9 mouse cellular contexts compared by ENCODE assay signal in genomic region chr8:126540298-126540697, GRCm38 (mm10). TPM values are rescaled to one million over a fixed set of nuclear protein-coding genes. Genes with fewer than 3 reads are reported as not detected.
DNase-seq lines count a peak whose midpoint lies in the region; ATAC-seq and TF ChIP-seq lines count a peak whose summit lies in the region.
"Had no signal": no experiment of that assay in that cellular context is flagged by ENCODE, and none has a peak within 500 bp of the region (broad histone marks: within the 10 kb centered on the region; RNA-seq: fewer than 3 reads in every experiment).

No protein-coding gene starts in this region.

- no peak for ATAC-seq in heart, embryonic 14.5 days (ENCODE audit: insufficient number of reproducible peaks, insufficient read depth, low FRiP score, low read depth)

- H3K27me3 ChIP-seq in heart, embryonic 14.5 days (ENCODE audit: control insufficient read depth, insufficient read depth, low read length), result no peaks in the 10 kb centered on the region
- H3K27me3 ChIP-seq in testis, adult 2 months (ENCODE audit: control insufficient read depth, insufficient read depth, low read length), result no peaks in the 10 kb centered on the region

- no peak overlapping the region for H3K4me3 ChIP-seq in heart, embryonic 14.5 days (ENCODE audit: control insufficient read depth in 1 of 2, insufficient read depth in 1 of 2, low read depth in 1 of 2, low read length in 2 of 2)
- H3K4me3 ChIP-seq in testis, adult 2 months (ENCODE audit: control insufficient read depth, low read depth, low read length), result no peak overlapping the region

- no peak for TF ChIP-seq POLR2A in testis, adult 2 months (IDR thresholded peaks at IDR 0.05; ENCODE audit: control insufficient read depth, low read depth, low read length)

- H3K9ac ChIP-seq in heart, embryonic 14.5 days (ENCODE audit: low read length), result no peak overlapping the region

- WGBS in heart, embryonic 14.5 days, result 78% methylated on average over 5 of the region's 5 CpGs

- H3K9me3 ChIP-seq in heart, embryonic 14.5 days (ENCODE audit: control insufficient read depth, low read length), result no peaks in the 10 kb centered on the region

- H3K4me2 ChIP-seq in heart, embryonic 14.5 days (ENCODE audit: low read length), result no peak overlapping the region

- peak; percentile 59 for DNase-seq in adrenal gland, adult 2 months
- no peak for DNase-seq in adrenal gland, adult 18-20 months (ENCODE audit: low spot score in 2 of 2)
- DNase-seq in heart, postnatal 4 days, result no peak
- DNase-seq in testis, postnatal 14 days (ENCODE audit: low spot score), result no peak
- DNase-seq in urinary bladder, postnatal 10 days (ENCODE audit: low spot score), result no peak
- DNase-seq in embryo, embryonic 10.5 days (ENCODE audit: low spot score), result no peak
- DNase-seq: thymus, postnatal 36 days had no signal

- H3K27ac ChIP-seq in heart, embryonic 14.5 days (replicated peaks in 1 of 2; ENCODE audit: control insufficient read depth in 1 of 2, insufficient read depth in 1 of 2, low read depth in 2 of 2, low read length in 2 of 2), result peak overlapping the region; percentile 49 to 99; a peak in 3 of 4 replicates
- peak overlapping the region; percentile 7; the same call in 1 of the 2 replicates for H3K27ac ChIP-seq in testis, adult 2 months (ENCODE audit: control insufficient read depth, insufficient read depth, low read depth, low read length)

- no peak for TF ChIP-seq CTCF in testis, adult 2 months (IDR thresholded peaks at IDR 0.05; ENCODE audit: control insufficient read depth, insufficient read depth, insufficient replicate concordance, low read depth, low read length)

- H3K4me1 ChIP-seq in heart, embryonic 14.5 days (ENCODE audit: control insufficient read depth in 2 of 2, insufficient read depth in 2 of 2, low read length in 2 of 2), result peaks cover 47 to 63% of the 10 kb centered on the region in 2 experiments
- peaks cover 3% of the 10 kb centered on the region; the same call in 1 of the 2 replicates for H3K4me1 ChIP-seq in testis, adult 2 months (ENCODE audit: control insufficient read depth, insufficient read depth, low read length)

- H3K36me3 ChIP-seq in heart, embryonic 14.5 days (ENCODE audit: control insufficient read depth, insufficient read depth, low read length), result no peaks in the 10 kb centered on the region
- no peaks in the 10 kb centered on the region for H3K36me3 ChIP-seq in testis, adult 2 months (ENCODE audit: control insufficient read depth, insufficient read depth, low read length)

RNA-seq across cellular contexts. Expression of gene Irf2bp2, which starts 53.5 kb away (rescaled TPM):
- 10 to 100 TPM; 89.4 to 92.0 TPM for total RNA-seq in adrenal gland, adult 2 months (2021)
- polyA plus RNA-seq in adrenal gland, adult 2 months (2012; rRNA removed), result 111 and 120 TPM in 2 replicates
- total RNA-seq in adrenal gland, adult 18-20 months (2021), result 100 to 1,000 TPM; 118 to 119 TPM
- 8.1 and 9.1 TPM in 2 replicates for polyA plus RNA-seq in heart, embryonic 14.5 days (2014; fragmentation: Nextera tagmentation; extraction: Ambion mirVana)
- 10 to 100 TPM; 98.2 to 100.0 TPM for total RNA-seq in heart, postnatal 4 days (2021)
- polyA plus RNA-seq in testis, adult 2 months (2012; rRNA removed), result 3.3 and 3.8 TPM in 2 replicates
